Mouse (Mus musculus) heart, adult 2 months (tissue): ENCODE measurements around the gene Cacna1h.

Experiments used
- CTCF ChIP-seq: fragments of 200-600 bp; IDR thresholded peaks from 2 replicates; pipeline ENCODE4 v1.8.1; 2022; ENCODE audit warnings: antibody characterized with exemption, mild to moderate bottlenecking, moderate library complexity
- POLR2A ChIP-seq: fragments of 200-500 bp; IDR thresholded peaks from 2 replicates; pipeline ENCODE4 v1.6.1; 2011; ENCODE audit warnings: mild to moderate bottlenecking, low read depth, low read length, control low read depth; ENCODE audit not compliant: insufficient read depth

DNA sequence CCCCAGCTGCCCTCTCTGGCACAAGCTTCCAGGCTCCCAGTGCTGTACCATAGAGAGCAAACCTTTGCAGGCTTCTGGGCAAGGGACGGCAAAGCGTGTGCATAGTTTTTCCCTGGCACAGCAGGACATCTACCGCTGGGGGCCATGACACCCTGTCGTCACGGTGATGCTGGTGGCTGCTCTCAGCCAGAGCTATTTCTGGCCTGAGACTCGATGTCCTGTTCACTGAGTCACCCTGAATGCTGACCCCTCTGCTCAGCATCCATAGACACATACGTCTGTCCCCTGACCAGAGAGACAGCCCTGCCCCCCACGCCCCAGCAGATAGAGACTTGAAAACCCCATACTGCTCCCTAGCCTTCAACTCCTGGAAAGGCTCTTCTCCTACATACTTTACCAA, 46.6 kb upstream of the Cacna1h start:
- TF ChIP-seq CTCF (no peak), POLR2A (no peak)
